Mouse (Mus musculus) 416B (cell line): ENCODE results near the gene Gldc.
"Not testable (repeated sequence)": the region's sequence is repeated elsewhere in the genome, so short reads cannot be mapped to it uniquely, and the experiment has no call there.

Experiments used
- DNase-seq: peaks from one replicate; pipeline ENCODE4 v3.0.0; 2011; ENCODE audit warnings: low read depth

The Gldc gene

GRCm38 (mm10) chr19:30174919-30175571 lies at the start of gene Gldc:
Gldc (minus strand) TSS chr19:30175429.
- DNase-seq = no peak

DNA sequence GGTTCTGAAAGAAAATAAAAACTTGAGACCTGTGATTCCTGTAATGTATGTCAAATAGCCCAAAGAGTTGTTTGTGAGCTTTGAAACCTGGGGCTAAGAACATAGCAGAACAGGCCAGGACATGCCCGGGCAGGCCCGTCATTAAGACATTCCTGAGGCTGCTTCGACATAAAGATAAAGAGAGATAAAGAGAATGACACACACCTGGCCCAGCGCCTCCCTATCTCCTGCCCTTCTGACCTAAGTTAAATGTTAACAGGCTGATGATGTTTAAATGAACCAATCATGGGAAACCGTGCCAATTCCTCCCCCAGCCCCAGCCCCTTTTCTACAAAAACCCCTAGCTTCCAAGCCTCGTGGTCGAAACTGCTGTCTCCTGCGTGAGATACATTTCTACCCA lies 47.4 kb upstream of the Gldc start:
- DNase-seq = not testable (repeated sequence)

GRCm38 (mm10) chr19:30217335-30217734 lies 42.1 kb upstream of the Gldc start:
- peak; percentile 57 for DNase-seq

DNA sequence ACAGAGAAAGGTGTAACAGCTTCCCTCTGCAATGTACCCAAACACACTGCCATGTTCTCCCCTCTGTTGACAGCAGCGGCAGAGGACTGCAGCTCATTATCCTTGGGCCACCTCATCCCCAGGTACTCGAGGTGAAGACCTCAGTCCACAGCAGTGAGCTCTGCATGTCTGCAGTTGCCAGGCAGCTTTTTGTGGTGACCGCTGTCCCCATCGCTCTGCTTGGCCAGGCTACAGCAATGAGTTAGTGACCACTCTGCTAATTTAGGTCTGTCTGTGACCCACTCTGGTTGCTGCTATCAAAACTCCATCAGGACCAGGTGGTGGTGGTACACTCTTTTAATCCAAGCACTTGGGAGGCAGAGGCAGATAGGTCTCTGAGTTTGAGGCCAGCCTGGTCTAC lies 41.0 kb upstream of the Gldc start:
- DNase-seq = no peak

GRCm38 (mm10) chr19:30215736-30216135 lies 40.5 kb upstream of the Gldc start:
- DNase-seq = not testable (repeated sequence)

GRCm38 (mm10) chr19:30214026-30214425 lies 38.8 kb upstream of the Gldc start:
- DNase-seq = no peak

GRCm38 (mm10) chr19:30209006-30209405 lies 33.8 kb upstream of the Gldc start:
- DNase-seq = not testable (repeated sequence)

- no peak for DNase-seq
These were observed 31.8 kb upstream of the Gldc start for GRCm38 (mm10) chr19:30206981-30207380.

- no peak for DNase-seq
These were observed 30.6 kb upstream of the Gldc start for GRCm38 (mm10) chr19:30205874-30206273.

DNA sequence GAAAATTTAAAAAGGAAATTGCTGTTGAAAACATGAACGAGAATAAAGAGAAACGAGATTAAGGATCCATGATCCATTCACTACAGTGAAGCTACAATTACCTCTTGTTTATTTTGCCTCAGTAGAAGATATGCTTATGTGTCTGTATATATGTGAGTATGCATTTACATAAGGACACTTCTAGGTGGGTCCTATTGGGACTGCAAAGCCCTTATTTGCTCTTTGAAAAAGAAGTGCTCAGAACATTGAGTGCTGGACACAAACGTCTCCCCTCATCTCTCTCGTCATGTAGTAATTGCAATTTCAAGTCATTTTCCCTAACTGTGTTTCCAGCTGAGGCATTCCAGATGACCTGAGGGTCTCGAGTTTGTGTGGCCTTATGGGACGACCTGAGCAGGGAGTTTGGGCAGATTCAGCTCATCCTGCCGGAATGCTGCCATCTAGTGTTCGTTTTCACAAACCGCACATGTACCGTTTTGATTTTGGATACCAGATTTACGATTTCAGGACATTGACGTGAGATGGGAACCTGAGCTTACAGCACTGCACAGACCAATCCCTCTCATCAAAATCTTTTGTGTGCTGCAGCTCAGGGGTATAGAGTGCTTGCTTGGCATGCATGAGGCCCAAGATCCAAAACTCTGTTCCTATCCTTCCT lies 30.1 kb upstream of the Gldc start:
- DNase-seq = peak; percentile 62

DNA sequence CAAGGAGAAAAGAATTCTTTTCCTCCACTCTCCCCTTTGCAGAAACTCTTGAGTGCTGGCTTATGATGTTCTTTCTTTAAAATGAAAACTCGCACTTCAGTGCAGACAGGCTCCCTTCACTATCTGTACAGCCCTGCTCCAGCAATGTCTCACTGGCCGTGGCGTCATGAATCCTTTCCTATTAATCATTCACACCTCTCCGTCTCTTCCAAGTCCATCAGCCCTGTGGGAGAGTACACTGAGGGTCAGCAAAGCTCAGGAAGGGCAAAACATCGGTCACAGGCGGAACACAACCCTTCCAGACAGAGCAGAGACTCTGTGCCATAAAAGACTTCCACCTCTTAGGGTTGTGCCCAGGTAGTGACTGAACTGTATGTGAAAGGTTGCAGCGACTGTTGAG lies 26.9 kb upstream of the Gldc start:
- DNase-seq = no peak

GRCm38 (mm10) chr19:30194999-30195398 lies 19.8 kb upstream of the Gldc start:
- DNase-seq = no peak

DNA sequence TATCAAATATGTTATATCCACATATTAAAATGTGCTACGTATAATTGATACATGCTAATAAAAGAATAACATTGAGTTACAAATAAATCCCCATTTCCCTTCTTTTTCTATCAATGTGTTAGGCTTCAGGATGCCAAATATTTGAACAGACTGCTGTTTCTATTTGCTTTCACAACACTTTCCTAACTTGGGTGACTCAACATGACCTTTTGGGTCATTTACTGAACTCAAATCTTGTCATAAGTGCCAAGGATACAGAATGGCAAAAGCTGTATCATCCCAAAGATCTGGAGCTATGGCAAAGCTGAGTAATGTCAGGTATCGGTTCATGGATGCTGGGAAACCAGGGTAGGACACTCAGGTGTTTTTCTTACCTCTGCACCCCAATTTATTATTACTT lies 12.0 kb upstream of the Gldc start:
- DNase-seq = no peak

DNA sequence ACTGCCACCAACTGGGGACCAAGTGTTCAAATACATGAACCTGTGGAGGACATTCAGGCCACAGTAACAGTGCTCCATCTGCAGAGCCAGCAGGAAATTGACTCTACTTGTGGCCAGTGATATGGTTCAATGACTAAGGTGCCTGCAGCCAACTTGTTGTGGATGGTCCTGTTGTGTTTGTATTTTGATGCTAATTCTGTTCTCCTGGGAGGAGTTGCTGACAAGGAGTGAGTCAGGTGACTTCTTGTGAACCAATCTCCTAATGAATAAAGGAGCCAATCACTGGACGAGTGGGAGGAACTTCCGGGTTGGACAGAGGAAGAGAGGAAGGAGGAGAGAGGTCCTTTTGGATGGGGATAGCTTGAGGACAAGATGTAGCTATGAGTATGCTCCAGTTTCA lies 10.3 kb upstream of the Gldc start:
- DNase-seq = no peak

DNA sequence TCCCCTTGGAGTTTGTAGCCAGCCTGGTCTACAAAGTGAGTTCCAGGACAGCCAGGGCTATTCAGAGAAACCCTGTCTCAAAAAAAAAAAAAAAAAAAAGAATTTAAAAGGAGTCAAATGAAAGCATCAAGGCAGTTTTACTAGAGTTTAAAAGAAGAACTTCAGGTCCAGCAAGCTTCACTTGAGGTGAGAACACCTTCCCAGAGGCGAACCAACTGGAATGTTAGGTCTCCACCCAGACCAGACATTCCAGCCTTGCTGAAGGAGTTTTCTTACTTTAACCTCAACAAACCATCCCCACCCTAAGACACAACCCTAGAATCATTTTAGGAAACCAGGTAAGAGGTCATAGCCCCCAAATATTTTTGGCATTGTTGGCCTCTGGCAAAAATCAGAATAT lies 4.8 kb upstream of the Gldc start:
- DNase-seq = no peak

- DNase-seq = no peak
These were observed 1.1 kb downstream of the Gldc start for GRCm38 (mm10) chr19:30174074-30174670.

- DNase-seq = peak; percentile 52
These were observed 3.7 kb downstream of the Gldc start for GRCm38 (mm10) chr19:30171346-30172055.

DNA sequence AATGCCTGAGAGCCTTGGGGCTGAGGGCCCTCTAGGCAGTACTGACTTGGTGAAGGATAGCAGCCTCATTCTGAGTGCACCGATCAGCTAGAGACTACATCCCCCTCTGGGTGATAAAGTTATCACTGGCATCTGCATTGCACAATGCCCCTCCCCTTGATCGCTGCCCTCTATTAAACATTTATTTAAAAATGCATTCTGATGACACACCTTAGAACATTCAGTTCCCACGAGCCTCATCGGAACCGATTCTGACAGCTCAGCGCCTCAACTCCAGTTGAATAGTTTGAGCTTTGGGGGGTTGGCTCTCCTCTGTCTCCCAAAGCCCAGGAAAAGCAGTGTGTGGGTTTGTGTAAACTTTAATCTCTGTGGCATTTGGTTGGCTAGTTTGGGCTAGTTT lies 4.9 kb downstream of the Gldc start:
- DNase-seq = no peak

- no peak for DNase-seq
These were observed 8.3 kb downstream of the Gldc start for GRCm38 (mm10) chr19:30166801-30167505.

DNA sequence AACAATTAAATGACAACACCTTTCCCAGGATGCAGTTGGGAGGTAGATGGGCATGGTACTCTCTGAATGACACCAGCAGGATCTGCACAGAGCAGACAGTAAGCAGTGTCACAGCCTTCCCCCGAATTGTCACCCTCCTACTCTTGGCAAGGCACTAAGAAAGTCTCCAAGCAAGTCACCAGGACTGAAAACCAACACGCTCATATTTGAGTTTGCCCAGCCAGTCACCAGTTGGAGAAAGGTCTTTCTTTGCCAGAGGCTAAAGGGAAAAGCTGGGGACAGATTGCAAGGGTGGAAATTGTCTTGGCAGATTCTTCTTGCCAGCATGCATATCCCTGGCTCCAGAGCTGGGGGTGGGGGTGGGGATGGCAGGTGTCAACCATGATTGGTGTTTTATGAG lies 11.0 kb downstream of the Gldc start:
- DNase-seq = no peak

GRCm38 (mm10) chr19:30162808-30163207 lies 12.4 kb downstream of the Gldc start:
- DNase-seq = no peak

DNA sequence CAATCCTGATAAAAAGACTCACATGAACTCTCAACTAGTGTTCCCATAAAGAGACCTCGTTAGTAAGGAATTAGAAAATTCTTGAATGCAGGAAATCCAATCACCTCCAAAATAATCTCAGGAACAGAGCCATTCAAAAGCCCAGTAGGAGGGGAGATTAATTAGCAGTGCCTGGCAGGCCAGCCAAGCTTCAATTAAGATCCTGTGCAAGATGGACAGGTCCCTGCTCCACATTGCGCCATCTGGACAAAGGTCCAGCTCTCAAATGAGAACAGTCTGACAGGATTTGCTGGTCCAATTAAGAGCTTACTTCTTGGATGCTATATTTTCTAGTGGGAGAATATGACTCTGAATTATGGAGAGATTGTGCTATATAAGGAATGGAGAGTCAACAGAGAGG lies 15.2 kb downstream of the Gldc start:
- DNase-seq = no peak
